Mouse (Mus musculus) cortical plate, adult 2 months (tissue): ENCODE measurements around the gene Clasp2.

Source experiments
- CTCF ChIP-seq: fragments of 200-500 bp; IDR thresholded peaks from 2 replicates; pipeline ENCODE4 v1.5.1; 2011; ENCODE audit warnings: mild to moderate bottlenecking, control low read depth, low read length; ENCODE audit not compliant: insufficient read depth; ENCODE audit errors: extremely low read depth
- POLR2A ChIP-seq: fragments of 200-500 bp; IDR thresholded peaks from 2 replicates; pipeline ENCODE4 v1.6.1; 2011; ENCODE audit warnings: mild to moderate bottlenecking, low read length, control low read depth; ENCODE audit not compliant: insufficient read depth; ENCODE audit errors: extremely low read depth

GRCm38 (mm10) chr9:113855441-113855840 lies 114.2 kb downstream of the Clasp2 start:
- TF ChIP-seq POLR2A (no peak), CTCF (no peak)
